Mouse (Mus musculus): ENCODE measurements at regions not wholly inside any gene's neighbourhood (a gene's known extent, or its start where the extent isn't known, plus 50 kb on each side); places are given as distances from the start of the nearest gene placed in this dataset.
A peak's percentile ranks its signal among the peaks of the same experiment; 100 is the strongest.

DNA sequence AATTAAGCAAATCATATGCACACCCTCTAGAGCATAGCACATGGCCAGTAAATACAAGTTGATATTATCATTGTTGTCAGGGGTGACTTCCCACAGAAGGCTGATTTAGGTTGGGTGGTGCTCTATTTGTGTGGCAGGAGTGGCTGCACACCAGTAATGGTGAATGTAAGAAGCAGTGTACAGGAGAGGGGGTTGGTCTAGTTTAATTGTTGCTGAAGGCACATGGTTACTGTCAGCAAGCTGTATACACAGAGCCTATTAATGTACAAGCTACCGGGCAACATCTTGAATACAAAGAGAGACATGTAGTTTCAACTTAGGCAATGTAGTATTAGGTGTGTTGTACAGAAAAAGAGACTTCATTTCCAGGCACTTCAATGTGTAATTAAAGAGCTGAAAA lies 280.6 kb upstream of the Pkn2 start:
- no peak for ATAC-seq (ENCODE audit: insufficient read depth, low FRiP score, low TSS enrichment)
- Histone ChIP-seq H3K4me1 (ENCODE audit: control insufficient read depth, insufficient read depth, low read length) (no peaks in the 10 kb centered on the region), H3K27ac (ENCODE audit: low read depth, low read length) (no peak overlapping the region), H3K4me3 (ENCODE audit: low read depth, low read length) (no peak overlapping the region), H3K27me3 (ENCODE audit: control insufficient read depth, insufficient read depth, low read length) (no peaks in the 10 kb centered on the region), H3K4me2 (ENCODE audit: low read depth) (no peak overlapping the region), H3K36me3 (ENCODE audit: control insufficient read depth, insufficient read depth, low read length) (no peaks in the 10 kb centered on the region), H3K9me3 (ENCODE audit: control insufficient read depth, low read length) (no peaks in the 10 kb centered on the region), H3K9ac (ENCODE audit: low read length) (no peak overlapping the region)
- no peak for DNase-seq (ENCODE audit: low spot score)
- WGBS: 81% methylated on average over 1 of the region's 1 CpGs

GRCm38 (mm10) chr3:143161993-143162392 lies 280.2 kb upstream of the Pkn2 start:
- Histone ChIP-seq H3K9me3 (ENCODE audit: control insufficient read depth, low read length) (no peaks in the 10 kb centered on the region), H3K4me3 (ENCODE audit: low read depth, low read length) (no peak overlapping the region), H3K27ac (ENCODE audit: low read depth, low read length) (no peak overlapping the region), H3K4me1 (ENCODE audit: control insufficient read depth, insufficient read depth, low read length) (no peaks in the 10 kb centered on the region), H3K27me3 (ENCODE audit: control insufficient read depth, insufficient read depth, low read length) (no peaks in the 10 kb centered on the region), H3K36me3 (ENCODE audit: control insufficient read depth, insufficient read depth, low read length) (no peaks in the 10 kb centered on the region), H3K4me2 (ENCODE audit: low read depth) (no peak overlapping the region), H3K9ac (ENCODE audit: low read length) (no peak overlapping the region)
- 91% methylated on average over 6 of the region's 6 CpGs for WGBS
- DNase-seq (ENCODE audit: low spot score) (no peak), ATAC-seq (ENCODE audit: insufficient read depth, low FRiP score, low TSS enrichment) (no peak)

- WGBS: 42% methylated on average over 5 of the region's 5 CpGs
- no peak for ATAC-seq (ENCODE audit: insufficient read depth, low FRiP score, low TSS enrichment)
- no peak overlapping the region for H3K4me3 ChIP-seq (ENCODE audit: low read depth, low read length)
- no peaks in the 10 kb centered on the region for H3K27me3 ChIP-seq (ENCODE audit: control insufficient read depth, insufficient read depth, low read length)
- no peaks in the 10 kb centered on the region for H3K9me3 ChIP-seq (ENCODE audit: control insufficient read depth, low read length)
- H3K27ac ChIP-seq (ENCODE audit: low read depth, low read length): no peak overlapping the region
- no peak overlapping the region for H3K4me2 ChIP-seq (ENCODE audit: low read depth)
- no peaks in the 10 kb centered on the region for H3K36me3 ChIP-seq (ENCODE audit: control insufficient read depth, insufficient read depth, low read length)
- no peak overlapping the region for H3K9ac ChIP-seq (ENCODE audit: low read length)
- no peak for DNase-seq (ENCODE audit: low spot score)
- H3K4me1 ChIP-seq (ENCODE audit: control insufficient read depth, insufficient read depth, low read length): no peaks in the 10 kb centered on the region
Measured at GRCm38 (mm10) chr3:143158568-143158967, 276.8 kb upstream of the Pkn2 start.

DNA sequence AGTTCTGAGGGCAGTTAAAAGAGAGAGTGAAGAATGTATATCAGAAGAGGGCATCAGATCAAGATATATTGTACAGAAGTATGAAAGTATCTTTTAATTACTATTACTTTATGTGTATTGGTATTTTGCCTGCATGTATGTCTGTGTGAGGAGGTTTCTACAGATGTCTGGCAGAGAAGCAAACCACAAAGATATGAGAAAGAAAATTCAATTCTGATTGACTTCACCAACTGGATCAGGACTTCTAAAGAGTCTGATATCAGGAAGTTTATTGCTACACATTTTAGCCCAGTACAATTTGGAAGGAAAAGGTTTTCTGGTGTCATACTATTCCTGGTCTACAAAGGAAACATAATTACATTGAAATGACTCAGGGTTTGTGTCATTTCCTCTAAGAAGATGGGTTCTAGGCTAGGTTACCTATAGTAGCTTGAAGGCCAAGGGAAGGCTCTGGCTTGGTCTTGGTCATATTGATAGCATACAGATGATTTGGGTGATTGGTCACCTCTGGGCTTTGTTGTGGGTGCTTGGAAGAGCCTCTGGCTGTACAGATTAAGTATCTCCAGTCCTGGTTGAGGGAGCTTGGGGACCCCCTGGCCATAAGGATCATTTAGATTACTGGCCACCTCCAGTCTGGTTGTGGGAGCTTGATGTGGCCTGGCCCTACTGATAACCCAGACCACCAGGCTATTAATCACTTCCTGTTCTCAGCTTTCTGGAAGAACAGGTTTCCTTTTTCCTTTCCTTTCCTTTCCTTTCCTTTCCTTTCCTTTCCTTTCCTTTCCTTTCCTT lies 275.1 kb upstream of the Pkn2 start:
- ATAC-seq (ENCODE audit: insufficient read depth, low FRiP score, low TSS enrichment) (no peak), DNase-seq (ENCODE audit: low spot score) (no peak)
- H3K4me1 ChIP-seq (ENCODE audit: control insufficient read depth, insufficient read depth, low read length): no peaks in the 10 kb centered on the region
- H3K9me3 ChIP-seq (ENCODE audit: control insufficient read depth, low read length): no peaks in the 10 kb centered on the region
- no peak overlapping the region for H3K9ac ChIP-seq (ENCODE audit: low read length)
- H3K4me3 ChIP-seq (ENCODE audit: low read depth, low read length): no peak overlapping the region
- H3K36me3 ChIP-seq (ENCODE audit: control insufficient read depth, insufficient read depth, low read length): no peaks in the 10 kb centered on the region
- no peak overlapping the region for H3K27ac ChIP-seq (ENCODE audit: low read depth, low read length)
- no peaks in the 10 kb centered on the region for H3K27me3 ChIP-seq (ENCODE audit: control insufficient read depth, insufficient read depth, low read length)
- H3K4me2 ChIP-seq (ENCODE audit: low read depth): no peak overlapping the region

DNA sequence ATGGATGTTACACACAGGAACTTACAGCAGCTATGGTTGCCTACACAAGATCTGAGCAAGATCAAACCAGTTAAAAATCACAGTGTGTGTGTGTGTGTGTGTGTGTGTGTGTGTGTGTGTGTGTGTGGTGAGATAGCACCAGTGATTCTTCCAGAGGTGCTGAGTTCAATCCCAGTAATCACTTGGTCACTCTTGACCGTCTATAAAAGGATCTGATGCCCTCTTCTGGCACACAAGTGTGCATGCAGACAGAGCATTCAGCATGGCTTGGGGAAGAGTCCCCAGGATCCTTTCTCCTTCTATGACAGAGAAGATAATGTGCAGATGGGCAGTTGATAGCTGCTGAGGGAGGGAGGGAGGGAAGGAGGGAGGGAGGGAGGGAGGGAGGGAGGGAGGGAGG lies 274.4 kb upstream of the Pkn2 start:
- no peak for ATAC-seq (ENCODE audit: insufficient read depth, low FRiP score, low TSS enrichment)

GRCm38 (mm10) chr3:143155556-143155955 lies 273.8 kb upstream of the Pkn2 start:
- H3K4me3 ChIP-seq (ENCODE audit: low read depth, low read length): no peak overlapping the region
- DNase-seq (ENCODE audit: low spot score) (no peak), ATAC-seq (ENCODE audit: insufficient read depth, low FRiP score, low TSS enrichment) (no peak)
- no peaks in the 10 kb centered on the region for H3K9me3 ChIP-seq (ENCODE audit: control insufficient read depth, low read length)
- no peak overlapping the region for H3K9ac ChIP-seq (ENCODE audit: low read length)
- H3K36me3 ChIP-seq (ENCODE audit: control insufficient read depth, insufficient read depth, low read length): no peaks in the 10 kb centered on the region
- WGBS: 97% methylated on average over 1 of the region's 1 CpGs
- no peaks in the 10 kb centered on the region for H3K4me1 ChIP-seq (ENCODE audit: control insufficient read depth, insufficient read depth, low read length)
- H3K27me3 ChIP-seq (ENCODE audit: control insufficient read depth, insufficient read depth, low read length): no peaks in the 10 kb centered on the region
- no peak overlapping the region for H3K4me2 ChIP-seq (ENCODE audit: low read depth)
- H3K27ac ChIP-seq (ENCODE audit: low read depth, low read length): no peak overlapping the region

More for the DNA sequence above, 274.4 kb upstream of the Pkn2 start:
- Histone ChIP-seq H3K27me3 (ENCODE audit: control insufficient read depth, insufficient read depth, low read length) (no peaks in the 10 kb centered on the region), H3K4me2 (ENCODE audit: low read depth) (no peak overlapping the region), H3K9me3 (ENCODE audit: control insufficient read depth, low read length) (no peaks in the 10 kb centered on the region), H3K4me1 (ENCODE audit: control insufficient read depth, insufficient read depth, low read length) (no peaks in the 10 kb centered on the region), H3K27ac (ENCODE audit: low read depth, low read length) (no peak overlapping the region), H3K9ac (ENCODE audit: low read length) (no peak overlapping the region), H3K36me3 (ENCODE audit: control insufficient read depth, insufficient read depth, low read length) (no peaks in the 10 kb centered on the region), H3K4me3 (ENCODE audit: low read depth, low read length) (no peak overlapping the region)
- WGBS: 64% methylated on average over 1 of the region's 1 CpGs
- DNase-seq (ENCODE audit: low spot score): no peak

DNA sequence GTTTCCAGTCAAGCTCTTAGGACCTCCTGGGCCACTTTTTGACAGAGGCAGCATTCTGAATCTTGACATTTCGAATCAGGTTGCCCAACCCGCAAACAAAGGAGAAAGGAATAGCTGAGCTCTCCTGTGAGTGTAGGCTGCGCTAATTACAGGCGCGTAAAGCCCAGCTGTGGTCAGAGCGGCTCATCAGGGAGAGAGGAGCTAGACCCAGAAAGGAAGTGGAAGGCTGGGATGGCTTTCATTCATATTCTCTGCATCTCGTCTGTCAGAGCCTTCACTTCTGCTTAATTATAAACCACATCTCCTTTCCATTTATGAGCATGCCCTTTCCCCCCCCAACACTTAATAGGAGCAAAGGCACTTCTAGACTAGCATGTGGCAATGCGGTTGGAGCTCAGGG lies 265.7 kb upstream of the Pkn2 start:
- ATAC-seq (ENCODE audit: insufficient read depth, low FRiP score, low TSS enrichment) (0 out of 2 replicates have a peak, but pooled peaks have one; percentile 41), DNase-seq (ENCODE audit: low spot score) (peak; percentile 32)
- no peak overlapping the region for H3K27ac ChIP-seq (ENCODE audit: low read depth, low read length)
- H3K4me2 ChIP-seq (ENCODE audit: low read depth): no peak overlapping the region
- WGBS: 62% methylated on average over 8 of the region's 8 CpGs
- H3K9me3 ChIP-seq (ENCODE audit: control insufficient read depth, low read length): no peaks in the 10 kb centered on the region
- no peaks in the 10 kb centered on the region for H3K27me3 ChIP-seq (ENCODE audit: control insufficient read depth, insufficient read depth, low read length)
- H3K4me1 ChIP-seq (ENCODE audit: control insufficient read depth, insufficient read depth, low read length): no peaks in the 10 kb centered on the region
- no peak overlapping the region for H3K9ac ChIP-seq (ENCODE audit: low read length)
- no peak overlapping the region for H3K4me3 ChIP-seq (ENCODE audit: low read depth, low read length)
- no peaks in the 10 kb centered on the region for H3K36me3 ChIP-seq (ENCODE audit: control insufficient read depth, insufficient read depth, low read length)

- no peaks in the 10 kb centered on the region for H3K36me3 ChIP-seq (ENCODE audit: control insufficient read depth, insufficient read depth, low read length)
Measured at GRCm38 (mm10) chr3:143138952-143139351, 257.1 kb upstream of the Pkn2 start.

DNA sequence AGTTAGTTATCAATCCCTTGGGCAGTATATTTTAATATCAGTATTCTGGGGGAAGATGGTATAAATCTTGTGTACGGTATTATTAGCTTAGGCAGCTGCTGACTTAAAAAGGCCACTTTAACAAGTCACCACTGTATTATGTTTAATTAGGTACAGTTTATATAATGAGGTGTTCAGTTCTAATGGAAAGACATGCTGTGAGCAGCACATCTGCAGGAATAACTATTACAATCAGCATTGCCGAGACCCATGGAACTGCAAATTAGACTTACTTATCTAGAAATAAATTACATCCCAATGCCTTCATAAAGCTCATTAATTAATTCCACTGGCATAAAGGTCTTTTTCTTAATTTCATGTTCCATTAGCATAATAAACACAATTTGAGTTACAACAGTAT lies 252.7 kb upstream of the Pkn2 start:
- no peak overlapping the region for H3K4me3 ChIP-seq (ENCODE audit: low read depth, low read length)
- WGBS: 85% methylated on average over 2 of the region's 2 CpGs
- no peak overlapping the region for H3K9ac ChIP-seq (ENCODE audit: low read length)
- H3K9me3 ChIP-seq (ENCODE audit: control insufficient read depth, low read length): no peaks in the 10 kb centered on the region
- H3K4me1 ChIP-seq (ENCODE audit: control insufficient read depth, insufficient read depth, low read length): no peaks in the 10 kb centered on the region
- DNase-seq (ENCODE audit: low spot score): no peak
- ATAC-seq (ENCODE audit: insufficient read depth, low FRiP score, low TSS enrichment): no peak
- H3K27me3 ChIP-seq (ENCODE audit: control insufficient read depth, insufficient read depth, low read length): no peaks in the 10 kb centered on the region
- H3K36me3 ChIP-seq (ENCODE audit: control insufficient read depth, insufficient read depth, low read length): no peaks in the 10 kb centered on the region
- no peak overlapping the region for H3K4me2 ChIP-seq (ENCODE audit: low read depth)
- H3K27ac ChIP-seq (ENCODE audit: low read depth, low read length): no peak overlapping the region

More at GRCm38 (mm10) chr3:143138952-143139351, 257.1 kb upstream of the Pkn2 start:
- H3K4me3 ChIP-seq (ENCODE audit: low read depth, low read length): no peak overlapping the region
- H3K27me3 ChIP-seq (ENCODE audit: control insufficient read depth, insufficient read depth, low read length): no peaks in the 10 kb centered on the region
- H3K27ac ChIP-seq (ENCODE audit: low read depth, low read length): no peak overlapping the region
- WGBS: 88% methylated on average over 3 of the region's 3 CpGs
- DNase-seq (ENCODE audit: low spot score) (no peak), ATAC-seq (ENCODE audit: insufficient read depth, low FRiP score, low TSS enrichment) (no peak)
- H3K9me3 ChIP-seq (ENCODE audit: control insufficient read depth, low read length): no peaks in the 10 kb centered on the region
- no peaks in the 10 kb centered on the region for H3K4me1 ChIP-seq (ENCODE audit: control insufficient read depth, insufficient read depth, low read length)
- H3K4me2 ChIP-seq (ENCODE audit: low read depth): no peak overlapping the region
- no peak overlapping the region for H3K9ac ChIP-seq (ENCODE audit: low read length)
